Mouse (Mus musculus) C2C12 (cell line): ENCODE measurements around the gene Rbm42. TPM values are rescaled to one million over a fixed set of nuclear protein-coding genes. Genes with fewer than 3 reads are reported as not detected.

Experiments used
- H3K27me3 ChIP-seq: one replicate; pipeline ENCODE4 v1.6.1; 2011; ENCODE audit not compliant: control insufficient read depth, insufficient read depth, insufficient read length
- H3K36me3 ChIP-seq: one replicate; pipeline ENCODE4 v1.6.1; 2011; ENCODE audit not compliant: control insufficient read depth, insufficient read depth
- H3K4me3 ChIP-seq: one replicate; pipeline ENCODE4 v1.5.1; 2011; ENCODE audit warnings: mild to moderate bottlenecking, control low read depth; ENCODE audit not compliant: poor library complexity, insufficient read depth, severe bottlenecking
- H3K79me2 ChIP-seq: one replicate; pipeline ENCODE4 v1.6.1; 2011; ENCODE audit not compliant: control insufficient read depth, insufficient read depth
- H3K79me3 ChIP-seq: one replicate; pipeline ENCODE4 v1.6.1; 2011; ENCODE audit warnings: low read depth, control low read depth
- H3ac ChIP-seq: one replicate; pipeline ENCODE3; 2011; ENCODE audit warnings: low read depth; ENCODE audit not compliant: control insufficient read depth, insufficient read length
- CEBPB ChIP-seq: IDR thresholded peaks from one replicate; pipeline ENCODE4 v1.6.1; 2011; ENCODE audit warnings: low read depth, mild to moderate bottlenecking, control low read depth, moderate library complexity
- CTCF ChIP-seq: IDR thresholded peaks from one replicate; pipeline ENCODE4 v1.5.1; 2011; ENCODE audit not compliant: control insufficient read depth, insufficient read depth, insufficient read length
- FOSL1 ChIP-seq: IDR thresholded peaks from one replicate; pipeline ENCODE4 v1.8.0; 2011; ENCODE audit warnings: mild to moderate bottlenecking, low read length; ENCODE audit not compliant: poor library complexity, insufficient read depth, severe bottlenecking
- MAX ChIP-seq: IDR thresholded peaks from one replicate; pipeline ENCODE4 v1.6.1; 2011; ENCODE audit warnings: mild to moderate bottlenecking, control low read depth
- MYOD1 ChIP-seq: IDR thresholded peaks from one replicate; pipeline ENCODE4 v1.6.1; 2011; ENCODE audit warnings: low read depth; ENCODE audit not compliant: control insufficient read depth, insufficient read length
- MYOG ChIP-seq: IDR thresholded peaks from one replicate; pipeline ENCODE4 v1.6.1; 2011; ENCODE audit not compliant: control insufficient read depth, insufficient read length; ENCODE audit errors: extremely low read depth
- USF1 ChIP-seq: IDR thresholded peaks from one replicate; pipeline ENCODE4 v1.6.1; 2011; ENCODE audit warnings: low read depth, mild to moderate bottlenecking, control low read depth, moderate library complexity
- polyA plus RNA-seq: library from polyadenylated mRNA; unstranded; fragments of >200 nt; fragmentation: generic; extraction: Trizol; gene quantifications from one replicate; pipeline ENCODE4 v1.2.1, GENCODE M21; 2012; ENCODE audit warnings: missing spikeins

Rbm42 gene
- polyA plus RNA-seq, 1 experiment: 110 TPM

DNA sequence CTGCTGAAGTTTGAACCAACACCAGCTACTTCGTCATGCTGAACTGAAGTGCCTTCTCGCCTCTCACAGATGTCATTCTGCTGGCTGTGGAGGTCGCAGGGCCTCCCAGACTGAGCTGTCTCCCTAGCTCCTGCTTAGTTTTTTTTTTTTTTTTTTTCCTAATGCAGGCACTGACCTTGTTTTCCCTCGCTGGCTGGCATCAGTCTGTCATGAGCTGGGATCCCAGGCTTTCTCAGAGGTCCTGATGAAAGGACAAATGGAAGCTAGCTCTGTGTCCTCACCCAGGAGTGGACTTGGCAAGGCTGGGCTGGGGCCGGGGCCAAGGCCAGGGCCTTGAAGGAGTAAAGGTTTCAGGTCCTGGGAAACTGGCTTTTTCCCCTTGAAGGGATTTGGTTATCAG is 31.8 kb upstream of the Rbm42 start:
- H3K36me3 ChIP-seq: no peaks in the 10 kb centered on the region
- peaks cover 14% of the 10 kb centered on the region for H3K27me3 ChIP-seq
- no peak overlapping the region for H3ac ChIP-seq
- H3K79me2 ChIP-seq: no peaks in the 10 kb centered on the region
- H3K79me3 ChIP-seq: no peaks in the 10 kb centered on the region
- no peak overlapping the region for H3K4me3 ChIP-seq
- TF ChIP-seq CEBPB (no peak), MAX (no peak), USF1 (no peak), MYOD1 (no peak), CTCF (no peak), FOSL1 (no peak), MYOG (no peak)

DNA sequence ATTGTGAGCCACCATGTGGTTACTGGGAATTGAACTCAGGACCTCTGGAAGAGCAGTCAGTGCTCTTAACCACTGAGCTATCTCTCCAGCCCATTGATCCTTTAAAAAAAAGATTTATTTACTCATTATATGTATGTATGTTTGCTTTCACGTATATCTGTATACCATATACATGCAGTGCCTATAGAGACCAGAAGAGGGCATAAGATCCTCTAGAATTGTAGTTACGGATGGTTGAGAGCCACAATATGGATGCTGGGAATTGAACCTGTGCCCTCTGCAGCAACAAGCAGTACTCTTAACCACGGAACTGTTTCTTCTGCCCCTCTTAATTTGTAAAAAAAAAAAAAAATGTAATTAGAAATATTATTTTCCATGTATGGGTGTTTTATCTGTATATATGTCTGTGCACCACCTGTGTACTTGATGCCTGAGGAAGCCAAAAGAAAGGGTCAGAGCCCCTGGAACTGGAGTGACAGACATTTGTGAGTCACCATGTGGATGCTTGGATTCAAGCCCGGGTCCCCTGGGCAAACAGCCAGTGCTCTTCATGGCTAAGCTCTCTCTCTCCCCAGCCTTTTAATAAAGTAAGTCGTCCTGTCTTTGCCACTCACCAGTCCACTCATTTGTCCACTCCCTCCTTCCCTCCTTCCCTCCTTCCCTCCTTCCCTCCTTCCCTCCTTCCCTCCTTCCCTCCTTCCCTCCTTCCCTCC is 28.3 kb upstream of the Rbm42 start:
- Histone ChIP-seq H3K4me3 (no peak overlapping the region), H3K79me3 (no peaks in the 10 kb centered on the region), H3K79me2 (no peaks in the 10 kb centered on the region), H3K36me3 (no peaks in the 10 kb centered on the region), H3ac (no peak overlapping the region), H3K27me3 (peaks cover 28% of the 10 kb centered on the region)
- TF ChIP-seq MYOG: no peak
- TF ChIP-seq CTCF: no peak
- no peak for TF ChIP-seq FOSL1
- TF ChIP-seq CEBPB: no peak
- no peak for TF ChIP-seq MAX
- TF ChIP-seq MYOD1: no peak
- no peak for TF ChIP-seq USF1

DNA sequence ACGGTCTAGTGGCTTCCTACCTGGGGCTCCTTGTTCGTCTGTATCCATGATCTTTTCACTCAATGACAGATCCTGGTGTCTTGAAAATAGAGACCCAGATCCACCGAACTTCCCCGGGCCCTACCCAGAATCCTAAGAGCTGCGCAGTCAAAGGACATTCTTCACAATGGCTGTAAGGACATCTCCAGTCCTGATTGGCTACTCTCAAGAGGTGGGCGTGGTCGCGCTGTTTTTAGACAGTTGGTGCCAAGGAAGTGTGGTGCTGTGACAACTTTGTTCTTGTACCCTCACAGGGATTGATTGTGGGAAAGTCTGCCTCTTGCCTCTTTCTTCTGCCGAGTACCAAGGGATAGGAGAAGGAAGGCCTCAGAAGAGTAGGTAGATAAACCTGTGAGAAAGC is 21.4 kb upstream of the Rbm42 start, which contains the start of gene Pmis2:
Gene Pmis2, minus strand, starts transcription at position 126 of the 400 bp plus-strand sequence.
- no peak within 1 kb of the TSS for H3K4me3 ChIP-seq
- TF ChIP-seq MYOD1 (no peak), FOSL1 (no peak), CEBPB (no peak), USF1 (no peak), CTCF (no peak)
- peaks cover 24% of the 10 kb centered on the region for H3K27me3 ChIP-seq
- no peaks in the 10 kb centered on the region for H3K79me3 ChIP-seq
- H3ac ChIP-seq: no peak within 1 kb of the TSS
- H3K36me3 ChIP-seq: no peaks in the 10 kb centered on the region
- no peaks in the 10 kb centered on the region for H3K79me2 ChIP-seq

DNA sequence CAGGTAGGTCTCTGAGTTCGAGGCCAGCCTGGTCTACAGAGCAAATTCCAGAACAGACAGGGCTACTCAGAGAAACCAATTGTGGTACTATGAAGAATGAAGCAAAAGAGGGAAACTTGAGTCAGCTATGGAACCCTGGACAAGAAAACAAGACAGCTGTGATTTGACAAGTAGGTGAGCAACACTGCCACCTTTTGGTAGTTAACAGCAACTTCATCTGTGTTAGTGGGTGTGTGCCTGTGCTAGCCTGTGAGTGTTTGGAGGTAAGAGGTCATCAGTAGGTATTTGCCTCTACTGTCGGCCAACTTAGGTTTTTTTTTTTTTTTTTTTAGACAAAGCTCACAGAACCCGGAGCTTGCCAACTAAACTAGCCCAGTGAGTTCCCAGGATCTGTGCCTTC is 19.1 kb upstream of the Rbm42 start:
- Histone ChIP-seq H3K79me2 (peaks cover 3% of the 10 kb centered on the region), H3ac (no peak overlapping the region), H3K4me3 (no peak overlapping the region), H3K27me3 (peaks cover 12% of the 10 kb centered on the region), H3K36me3 (no peaks in the 10 kb centered on the region), H3K79me3 (no peaks in the 10 kb centered on the region)
- TF ChIP-seq FOSL1 (no peak), CTCF (peak; percentile 2)

DNA sequence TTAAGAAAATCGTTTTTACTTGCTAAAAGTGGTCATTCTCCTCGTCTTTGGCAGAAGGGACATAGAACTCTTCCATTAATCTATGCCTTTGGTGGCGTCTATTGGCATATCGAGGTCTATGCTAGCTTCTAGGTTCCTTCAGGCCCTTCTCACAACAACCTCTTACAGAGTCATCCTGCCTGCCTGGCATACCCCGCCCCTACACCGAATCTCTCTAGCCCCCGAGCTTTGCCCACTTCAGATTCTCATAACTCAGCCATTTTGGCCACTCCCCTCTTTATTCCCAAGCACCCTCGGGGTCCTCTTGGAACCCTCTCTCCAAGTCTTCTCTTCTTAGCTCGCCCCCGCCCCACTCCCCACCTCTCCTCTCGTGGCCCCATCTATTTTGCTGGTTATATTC is 15.2 kb upstream of the Rbm42 start:
- Histone ChIP-seq H3ac (no peak overlapping the region), H3K4me3 (peak overlapping the region; percentile 53), H3K79me2 (peaks cover 7% of the 10 kb centered on the region), H3K79me3 (no peaks in the 10 kb centered on the region), H3K27me3 (no peaks in the 10 kb centered on the region), H3K36me3 (peaks cover 9% of the 10 kb centered on the region)
- TF ChIP-seq USF1 (no peak), CEBPB (no peak), FOSL1 (no peak), MAX (no peak), CTCF (no peak), MYOD1 (no peak), MYOG (no peak)

DNA sequence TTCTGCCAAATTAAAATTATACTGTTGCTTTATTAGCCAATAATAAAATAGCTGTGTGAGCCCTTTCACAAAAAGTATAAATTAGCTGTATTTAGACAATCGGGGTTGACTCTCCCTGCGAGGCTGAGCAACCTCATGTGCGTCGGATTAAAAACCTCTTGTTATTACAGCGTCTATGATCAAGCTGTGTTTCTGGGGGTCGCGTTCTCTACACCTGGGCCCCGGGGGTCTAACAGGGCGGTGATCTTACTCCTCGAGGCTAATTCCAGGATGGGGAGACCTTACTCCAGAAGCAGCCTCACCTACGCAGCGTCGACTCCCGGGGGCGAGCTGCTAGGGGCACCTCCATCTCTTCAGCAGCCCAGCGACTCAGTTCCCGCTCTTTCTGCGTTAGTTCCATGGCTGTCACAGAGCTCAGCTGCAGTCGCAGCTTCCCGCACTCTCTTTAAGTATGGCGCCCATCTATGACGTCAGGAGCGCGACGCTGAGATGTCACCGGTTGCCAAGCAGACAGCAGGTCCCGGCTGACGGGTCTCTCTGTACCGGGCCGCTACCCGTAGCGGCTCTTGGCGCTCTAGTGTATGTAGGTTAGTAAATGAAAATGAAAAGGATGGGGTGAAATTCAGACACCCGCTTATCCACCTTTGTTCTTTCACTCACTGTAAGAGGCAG is 14.5 kb upstream of the Rbm42 start, which contains the start of gene Haus5:
Gene Haus5, minus strand, starts transcription at position 466 of the 672 bp plus-strand sequence.
- peak within 1 kb of the TSS; percentile 92 for H3ac ChIP-seq
- peak within 1 kb of the TSS; percentile 53 for H3K4me3 ChIP-seq
- H3K79me2 ChIP-seq: peaks cover 7% of the 10 kb centered on the region
- TF ChIP-seq FOSL1: no peak
- no peak for TF ChIP-seq MYOG
- peak; percentile 23 for TF ChIP-seq MAX
- no peak for TF ChIP-seq USF1
- H3K79me3 ChIP-seq: no peaks in the 10 kb centered on the region
- peaks cover 9% of the 10 kb centered on the region for H3K36me3 ChIP-seq
- H3K27me3 ChIP-seq: no peaks in the 10 kb centered on the region
